Mouse (Mus musculus) left cerebral cortex, postnatal 10 days (tissue): Measurements from ENCODE around the gene Cd2bp2. TPM values are rescaled to one million over a fixed set of nuclear protein-coding genes. Genes with fewer than 3 reads are reported as not detected.

Source experiments
- DNase-seq, 2 experiments: peaks; one replicate each; pipeline ENCODE4 v3.0.0; 2021 to 2022; ENCODE audit warnings: low spot score in 2 of 2, mixed read lengths in 1 of 2; ENCODE audit errors: extremely low spot score in 1 of 2
- intact Hi-C: fragments of 180-260 bp; cut with DNase I; formaldehyde crosslinking; loops from one replicate; pipeline ENCODE4 v1.15.1; 2025
- total RNA-seq, 2 experiments: library from RNA; stranded (reverse); gene quantifications; 2 replicates each; pipeline ENCODE4 v1.2.3; 2021

Gene Cd2bp2
- total RNA-seq, 2 experiments from 2014 or later: 74.0 to 75.8 TPM

GRCm38 (mm10) chr7:127220440-127220839, 24.6 kb upstream of the Cd2bp2 start:
- no peak for DNase-seq
- intact Hi-C loops: no loop called here

- no peak for DNase-seq
- intact Hi-C loops: no loop called here
Observed at GRCm38 (mm10) chr7:127218670-127219069, 22.8 kb upstream of the Cd2bp2 start.

GRCm38 (mm10) chr7:127217901-127218642, 22.2 kb upstream of the Cd2bp2 start:
- intact Hi-C loops: no loop called here
- no peak for DNase-seq

- no peak for DNase-seq
Observed at GRCm38 (mm10) chr7:127217475-127217874, 21.6 kb upstream of the Cd2bp2 start.

DNA sequence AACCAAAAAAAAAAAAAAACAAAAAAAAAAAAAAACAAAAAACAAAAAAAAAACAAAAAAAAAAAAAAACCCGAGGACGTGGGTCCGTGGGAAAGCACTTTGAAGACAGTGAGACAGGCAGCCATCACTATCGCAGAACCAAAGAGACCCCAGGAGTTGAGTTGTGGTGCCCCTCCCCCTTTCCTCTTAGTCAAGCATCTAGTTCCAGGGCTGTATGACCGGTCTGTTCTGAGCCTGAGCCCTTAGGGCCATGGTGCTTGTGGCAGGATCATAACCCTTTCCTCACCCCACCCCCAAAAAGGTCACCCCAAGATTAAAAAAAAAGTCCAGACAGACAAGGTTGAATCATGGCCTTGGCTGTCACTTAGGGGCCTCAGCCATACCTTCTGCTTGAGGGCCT, 20.5 kb upstream of the Cd2bp2 start:
- intact Hi-C loops: no loop called here

More at GRCm38 (mm10) chr7:127217475-127217874, 21.6 kb upstream of the Cd2bp2 start:
- intact Hi-C loops: no loop called here

GRCm38 (mm10) chr7:127214981-127215871, 19.4 kb upstream of the Cd2bp2 start:
- no peak for DNase-seq
- intact Hi-C loops: no loop called here

More for the DNA sequence above, 20.5 kb upstream of the Cd2bp2 start:
- no peak for DNase-seq

DNA sequence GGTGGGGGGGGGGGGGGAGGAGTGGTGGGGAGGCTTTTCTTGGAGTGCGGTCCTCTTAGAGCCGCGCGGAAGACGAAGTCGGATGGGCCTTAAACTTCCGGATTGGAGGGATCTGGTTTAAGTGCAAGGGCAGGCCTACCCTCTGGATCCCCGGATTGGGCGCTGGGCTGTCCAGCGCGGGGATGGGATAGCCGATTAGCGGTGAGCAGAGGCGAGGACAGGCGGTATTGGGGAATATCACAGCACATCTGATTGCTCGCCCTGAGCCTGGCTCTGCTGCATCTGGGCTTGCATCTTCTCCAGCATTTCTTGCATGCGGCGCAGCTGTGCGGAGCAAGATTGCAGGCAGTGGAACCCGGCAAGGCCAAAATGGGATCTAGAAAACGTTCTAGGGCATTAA, 18.7 kb upstream of the Cd2bp2 start:
- intact Hi-C loops: no loop called here
- DNase-seq: no peak

DNA sequence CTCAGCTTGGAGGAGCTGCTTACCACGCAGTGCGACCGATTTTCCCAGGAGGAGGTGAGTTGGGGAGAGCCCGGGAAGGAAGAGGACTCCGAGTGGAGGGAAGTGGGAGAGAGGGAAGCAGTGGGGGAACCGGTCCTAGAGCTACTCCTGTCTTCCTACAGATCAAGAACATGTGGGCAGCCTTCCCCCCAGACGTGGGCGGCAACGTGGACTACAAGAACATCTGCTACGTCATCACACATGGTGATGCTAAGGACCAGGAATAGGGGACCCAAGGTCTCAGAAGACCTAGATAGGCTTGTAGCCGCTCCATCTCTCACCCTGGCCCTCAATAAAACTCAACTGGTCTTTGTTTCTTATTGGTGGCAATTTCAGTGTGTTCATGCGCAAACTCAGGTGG, 18.1 kb upstream of the Cd2bp2 start:
- intact Hi-C loops: no loop called here
- DNase-seq: no peak

- intact Hi-C loops: no loop called here
- DNase-seq: no peak
Observed at GRCm38 (mm10) chr7:127213485-127213884, 17.6 kb upstream of the Cd2bp2 start.

GRCm38 (mm10) chr7:127212432-127213250, 16.8 kb upstream of the Cd2bp2 start:
- intact Hi-C loops: no loop called here
- DNase-seq: no peak

DNA sequence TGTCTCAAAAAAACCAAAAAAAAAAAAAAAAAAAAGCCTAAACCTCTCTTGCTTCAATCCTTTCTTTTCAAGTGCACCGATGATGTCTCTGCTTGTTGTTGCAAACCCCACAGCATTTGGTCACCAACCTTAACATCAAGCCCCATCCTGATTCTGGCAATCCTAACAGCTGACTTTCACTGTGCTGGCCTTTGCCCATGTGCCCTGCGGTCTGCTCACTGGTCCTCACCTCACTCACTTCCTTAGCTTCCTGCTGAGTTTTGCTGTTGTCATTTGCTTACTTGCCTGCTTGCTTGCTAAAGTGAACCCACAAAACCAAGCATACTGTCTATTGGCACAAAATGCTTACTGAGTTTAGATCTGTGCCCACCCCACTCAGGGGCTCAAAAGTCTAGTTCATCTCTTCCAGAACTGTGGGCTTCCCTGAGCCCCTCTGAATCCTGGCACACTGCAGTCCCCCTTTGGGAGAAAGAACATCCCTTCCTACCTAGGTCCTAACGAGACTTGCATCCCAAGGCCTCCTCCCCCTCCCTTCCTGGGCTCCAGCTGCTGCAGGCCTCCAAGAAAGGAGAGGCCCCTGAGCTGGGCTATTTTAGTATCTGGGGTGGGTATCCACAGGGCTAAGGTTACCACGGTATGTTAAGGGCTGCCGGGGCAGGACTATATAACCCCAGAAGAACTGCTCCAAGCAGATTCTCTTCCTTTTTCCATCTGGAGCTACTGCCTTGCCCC, 15.3 kb upstream of the Cd2bp2 start:
- DNase-seq: no peak
- intact Hi-C loops: no loop called here

GRCm38 (mm10) chr7:127210266-127210665, 14.4 kb upstream of the Cd2bp2 start:
- intact Hi-C loops: no loop called here
- no peak for DNase-seq

DNA sequence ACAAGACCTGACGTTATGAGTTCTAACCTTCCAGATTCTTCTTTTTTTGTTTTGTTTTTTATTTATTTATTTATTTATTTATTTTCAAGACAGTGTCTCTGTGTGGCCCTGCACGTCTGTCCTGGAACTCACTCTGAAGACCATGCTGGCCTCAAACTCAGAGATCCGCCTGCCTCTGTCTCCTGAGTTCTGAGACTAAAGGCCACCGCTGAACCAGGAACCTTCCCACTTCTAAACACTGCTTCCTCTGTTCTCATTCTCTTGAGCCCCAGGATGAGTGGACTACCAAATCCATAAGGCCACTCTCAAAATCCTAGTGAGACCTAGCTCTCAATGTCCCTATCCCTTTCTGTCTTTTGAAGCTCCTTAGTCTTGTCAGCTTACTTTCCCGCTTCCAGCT, 14.0 kb upstream of the Cd2bp2 start:
- intact Hi-C loops: no loop called here
- no peak for DNase-seq

GRCm38 (mm10) chr7:127208553-127209438, 12.9 kb upstream of the Cd2bp2 start, which contains the start of gene Mylpf:
TSS of gene Mylpf (plus strand) at chr7:127208890.
- intact Hi-C loops: no loop called here
- peak; percentile 96 for DNase-seq

DNA sequence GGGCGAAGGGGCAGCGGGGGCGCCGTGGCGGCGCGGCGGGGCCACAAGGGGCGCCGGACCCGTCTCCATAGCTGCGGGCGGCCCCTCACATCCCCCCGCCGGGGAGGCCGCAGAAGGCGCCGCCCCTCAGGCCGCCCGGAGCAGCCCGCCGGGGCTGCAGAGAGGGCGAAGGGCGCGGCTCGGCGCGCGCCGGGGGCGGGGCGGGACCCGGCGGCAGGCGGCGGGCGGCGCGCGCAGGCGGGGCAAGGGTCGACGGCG, 12.4 kb upstream of the Cd2bp2 start, which contains the start of gene Tbc1d10b:
Gene Tbc1d10b, minus strand, starts transcription at position 174 of the 258 bp plus-strand sequence.
- no peak for DNase-seq
- intact Hi-C loops: no loop called here

DNA sequence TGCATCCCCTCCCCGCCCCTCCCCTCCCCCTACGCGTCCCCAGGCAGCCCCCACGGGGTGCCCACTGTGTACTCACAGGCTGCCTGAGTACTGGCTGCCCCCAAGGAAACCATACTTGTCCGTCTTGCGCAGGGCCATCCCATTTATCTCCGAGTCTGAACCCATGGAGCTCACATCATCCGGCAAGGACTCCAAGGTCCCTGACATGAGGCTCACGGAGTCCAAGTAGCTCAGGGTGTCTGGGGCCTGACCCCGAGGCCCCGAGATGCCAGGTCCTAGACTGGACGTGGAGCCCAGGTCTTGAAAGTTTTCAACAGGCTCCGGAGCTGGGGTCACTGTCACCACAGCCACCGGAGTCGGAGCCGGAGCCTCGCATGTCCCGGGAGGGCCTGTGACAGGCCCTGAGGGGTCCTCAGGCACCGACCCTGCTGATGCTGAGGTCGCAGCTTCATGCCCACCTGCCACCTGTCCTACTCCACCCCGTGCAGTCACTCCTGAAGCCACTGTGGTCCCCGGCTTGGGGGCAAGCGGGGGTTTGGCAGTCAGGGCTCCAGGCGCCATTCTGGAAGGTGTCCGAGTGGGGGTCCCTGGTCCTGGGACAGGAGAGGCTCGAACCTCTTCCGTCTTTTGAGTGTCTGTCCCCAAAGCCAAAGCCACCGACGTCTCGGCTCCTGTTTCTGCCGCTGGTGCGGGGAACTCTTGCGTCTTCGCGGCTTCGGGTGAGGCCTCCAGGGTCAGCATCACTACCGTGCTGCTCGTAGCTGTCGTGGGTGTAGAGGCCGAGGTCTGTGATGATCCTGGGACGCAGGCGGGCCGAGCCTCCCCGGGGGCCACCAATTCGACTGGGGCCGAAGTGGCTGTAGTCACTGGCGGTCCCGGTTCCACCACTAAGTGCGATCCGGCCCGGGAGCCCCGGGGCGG, 11.8 kb upstream of the Cd2bp2 start:
- no peak for DNase-seq
- intact Hi-C loops: no loop called here

DNA sequence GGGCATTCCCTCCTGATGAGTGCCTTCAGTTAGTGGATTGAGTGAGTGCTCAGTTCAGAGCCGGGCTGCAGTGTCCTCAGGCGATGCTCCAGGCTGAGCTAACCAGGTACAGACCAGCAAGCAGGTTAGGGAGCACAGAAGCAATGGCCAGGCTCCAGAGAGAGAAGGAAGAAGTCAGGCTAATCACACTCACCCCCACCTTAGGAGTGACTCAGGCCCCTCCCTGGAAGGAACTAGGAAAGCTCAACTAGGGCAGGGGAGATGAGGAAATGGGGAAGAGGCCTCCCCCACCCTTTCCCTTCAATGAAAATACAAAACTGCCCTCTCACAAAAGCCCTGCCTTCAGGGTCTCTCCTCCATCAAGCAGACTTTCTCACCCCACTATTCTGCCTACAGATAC, 10.8 kb upstream of the Cd2bp2 start:
- DNase-seq: no peak
- intact Hi-C loops: no loop called here
